ENCODE assay signal across 11 mouse cellular contexts in the genomic region with DNA sequence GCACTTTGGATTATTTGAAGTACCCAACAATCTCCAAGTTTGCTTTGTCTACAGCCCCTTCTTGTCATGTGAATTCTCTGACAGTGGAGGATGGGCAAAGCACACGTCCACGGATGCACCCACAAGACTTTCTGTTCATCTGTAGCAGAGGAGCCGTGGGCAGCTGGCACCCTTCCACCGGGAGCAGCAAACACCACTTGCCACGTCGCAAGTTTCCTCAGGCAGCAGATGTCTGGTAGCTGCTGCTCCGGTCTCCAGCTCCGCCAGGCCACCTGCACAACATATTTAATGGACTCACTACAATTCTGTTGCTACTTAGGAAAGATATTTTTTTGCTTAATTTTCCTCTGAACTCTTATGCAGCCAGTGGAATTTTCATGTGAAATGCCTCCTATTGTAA.
A peak's percentile ranks its signal among the peaks of the same experiment; 100 is the strongest.
DNase-seq lines count a peak whose midpoint lies in the region; ATAC-seq and TF ChIP-seq lines count a peak whose summit lies in the region.
"Had no signal": no experiment of that assay in that cellular context is flagged by ENCODE, and none has a peak within 500 bp of the region (broad histone marks: within the 10 kb centered on the region; RNA-seq: fewer than 3 reads in every experiment).

No protein-coding gene starts in this region.

- H3K9me3 ChIP-seq in heart, embryonic 12.5 days (replicated peaks), result no peaks in the 10 kb centered on the region
- no peaks in the 10 kb centered on the region for H3K9me3 ChIP-seq in kidney, embryonic 15.5 days (replicated peaks)
- H3K9me3 ChIP-seq: embryonic facial prominence, embryonic 15.5 days; G1E; neural tube, embryonic 13.5 days; stomach, embryonic 15.5 days had no signal

- H3K27me3 ChIP-seq in heart, embryonic 12.5 days (replicated peaks), result no peaks in the 10 kb centered on the region
- H3K27me3 ChIP-seq in myocyte (ENCODE audit: control insufficient read depth, insufficient read depth, insufficient read length), result no peaks in the 10 kb centered on the region
- no peaks in the 10 kb centered on the region for H3K27me3 ChIP-seq in kidney, embryonic 15.5 days
- H3K27me3 ChIP-seq: embryonic facial prominence, embryonic 15.5 days; neural tube, embryonic 13.5 days; stomach, embryonic 15.5 days had no signal

- H3K79me2 ChIP-seq in myocyte (ENCODE audit: control insufficient read depth, insufficient read depth), result no peaks in the 10 kb centered on the region

- WGBS in heart, embryonic 12.5 days, result 54% methylated on average over 8 of the region's 8 CpGs
- 62% methylated on average over 8 of the region's 8 CpGs for WGBS in kidney, embryonic 15.5 days

- H3ac ChIP-seq in myocyte (ENCODE audit: control insufficient read depth, insufficient read length), result no peak overlapping the region

- ATAC-seq in heart, embryonic 12.5 days (ENCODE audit: insufficient number of reproducible peaks, low FRiP score), result no peak
- ATAC-seq in kidney, embryonic 15.5 days (replicated peaks; ENCODE audit: low FRiP score), result no peak

- no peak overlapping the region for H3K4me2 ChIP-seq in heart, embryonic 12.5 days
- H3K4me2 ChIP-seq in myocyte (ENCODE audit: low read depth), result no peak overlapping the region
- H3K4me2 ChIP-seq in kidney, embryonic 15.5 days, result no peak overlapping the region
- H3K4me2 ChIP-seq: embryonic facial prominence, embryonic 15.5 days; neural tube, embryonic 13.5 days; stomach, embryonic 15.5 days had no signal

- H3K36me3 ChIP-seq in heart, embryonic 12.5 days, result no peaks in the 10 kb centered on the region
- H3K36me3 ChIP-seq in myocyte (ENCODE audit: control insufficient read depth, insufficient read depth), result no peaks in the 10 kb centered on the region
- no peaks in the 10 kb centered on the region for H3K36me3 ChIP-seq in kidney, embryonic 15.5 days
- H3K36me3 ChIP-seq: embryonic facial prominence, embryonic 15.5 days; G1E; neural tube, embryonic 13.5 days; stomach, embryonic 15.5 days had no signal

- no peak overlapping the region for H3K4me3 ChIP-seq in heart, embryonic 12.5 days
- H3K4me3 ChIP-seq in myocyte, result no peak overlapping the region
- H3K4me3 ChIP-seq in kidney, embryonic 15.5 days (replicated peaks), result no peak overlapping the region
- H3K4me3 ChIP-seq: embryonic facial prominence, embryonic 15.5 days; neural tube, embryonic 13.5 days; stomach, embryonic 15.5 days had no signal

- peak; percentile 29 for DNase-seq in heart, postnatal 4 days
- DNase-seq in frontal cortex, adult 2 months (ENCODE audit: extremely low spot score in 1 of 2, low spot score in 1 of 2), result peak; percentile 29 to 77
- peak; percentile 30 for DNase-seq in layer of hippocampus, adult 9-10 months (ENCODE audit: low spot score)
- no peak for DNase-seq in heart, postnatal 36 days

- H3K27ac ChIP-seq in heart, embryonic 12.5 days (ENCODE audit: poor library complexity, severe bottlenecking), result no peak overlapping the region
- no peak overlapping the region for H3K27ac ChIP-seq in kidney, embryonic 15.5 days
- H3K27ac ChIP-seq: embryonic facial prominence, embryonic 15.5 days; neural tube, embryonic 13.5 days; stomach, embryonic 15.5 days had no signal

- no peaks in the 10 kb centered on the region for H3K4me1 ChIP-seq in heart, embryonic 12.5 days (replicated peaks)
- no peaks in the 10 kb centered on the region for H3K4me1 ChIP-seq in kidney, embryonic 15.5 days
- H3K4me1 ChIP-seq: neural tube, embryonic 13.5 days; stomach, embryonic 15.5 days had no signal

- intact Hi-C loops in heart, postnatal 36 days (cut with DNase I), result no loop called here

- no peak overlapping the region for H3K9ac ChIP-seq in heart, embryonic 12.5 days
- no peak overlapping the region for H3K9ac ChIP-seq in kidney, embryonic 15.5 days
- H3K9ac ChIP-seq: embryonic facial prominence, embryonic 15.5 days; neural tube, embryonic 13.5 days; stomach, embryonic 15.5 days had no signal

- no peak for TF ChIP-seq POLR2A in myocyte (IDR thresholded peaks at IDR 0.05; ENCODE audit: insufficient read length, low read depth)

TF ChIP-seq in myocyte, 11 proteins besides CTCF, POLR2A, EP300 and RAD21:
- TF ChIP-seq POLR2AphosphoS2 (IDR thresholded peaks at IDR 0.05; ENCODE audit: insufficient read length, low read depth), result no peak
- TF ChIP-seq USF1 (IDR thresholded peaks at IDR 0.05; ENCODE audit: low read depth), result no peak
- TF ChIP-seq SRF (IDR thresholded peaks at IDR 0.05; ENCODE audit: control insufficient read depth, insufficient read length, low read depth), result no peak
- TF ChIP-seq MAX (IDR thresholded peaks at IDR 0.05; ENCODE audit: low read depth), result no peak
- TF ChIP-seq TCF3 (IDR thresholded peaks at IDR 0.05; ENCODE audit: insufficient read length, low read depth), result no peak
- TF ChIP-seq E2F4 (IDR thresholded peaks at IDR 0.05; ENCODE audit: insufficient read depth), result no peak
- peak in 1 of 3 experiments; percentile 57 for TF ChIP-seq MYOG (IDR thresholded peaks at IDR 0.05; ENCODE audit: control insufficient read depth in 1 of 3, insufficient read depth in 1 of 3, insufficient read length in 2 of 3, low read depth in 2 of 3)
- no peak for TF ChIP-seq CEBPB (IDR thresholded peaks at IDR 0.05; ENCODE audit: insufficient read depth, poor library complexity, severe bottlenecking)
- no peak for TF ChIP-seq REST (IDR thresholded peaks at IDR 0.05; ENCODE audit: insufficient read depth, insufficient read length)
- peak in 2 of 3 experiments; percentile 26 to 53 for TF ChIP-seq MYOD1 (IDR thresholded peaks at IDR 0.05; ENCODE audit: control insufficient read depth in 1 of 3, insufficient read length in 2 of 3, low read depth in 2 of 3)
- no peak for TF ChIP-seq TCF12 (IDR thresholded peaks at IDR 0.05; ENCODE audit: insufficient read depth, poor library complexity, severe bottlenecking)

Comparison
In these comparisons a context has a peak if more than half of its experiments do, and no peak if none do; other contexts are left out.
1. DNase-seq: peak in heart, postnatal 4 days (single experiment), frontal cortex, adult 2 months (2 of 2) and layer of hippocampus, adult 9-10 months (single experiment); none in heart, postnatal 36 days (0 of 2).